In genomic region chr8:107483250-107483649, GRCm38 (mm10) we compare ENCODE assay signal across 13 mouse cellular contexts. TPM values are rescaled to one million over a fixed set of nuclear protein-coding genes. Genes with fewer than 3 reads are reported as not detected.
A peak's percentile ranks its signal among the peaks of the same experiment; 100 is the strongest.
DNase-seq lines count a peak whose midpoint lies in the region; ATAC-seq and TF ChIP-seq lines count a peak whose summit lies in the region.
"Had no signal": no experiment of that assay in that cellular context is flagged by ENCODE, and none has a peak within 500 bp of the region (broad histone marks: within the 10 kb centered on the region; RNA-seq: fewer than 3 reads in every experiment).

No protein-coding gene starts in this region.

- H3K27ac ChIP-seq in forebrain, embryonic 14.5 days (ENCODE audit: low read depth, low read length), result no peak overlapping the region
- H3K27ac ChIP-seq in forebrain, embryonic 10.5 days, result no peak overlapping the region
- no peak overlapping the region for H3K27ac ChIP-seq in kidney, adult 2 months (ENCODE audit: insufficient read depth, low read depth, low read length)
- H3K27ac ChIP-seq: liver, embryonic 15.5 days; midbrain, embryonic 10.5 days had no signal

- ATAC-seq in forebrain, embryonic 14.5 days, result peak; percentile 77
- no peak for ATAC-seq in erythroblast, adult 5-6 weeks (replicated peaks; ENCODE audit: low FRiP score, poor library complexity, severe bottlenecking)
- ATAC-seq: intestine, embryonic 16.5 days had no signal

- TF ChIP-seq POLR2A in kidney, adult 2 months (IDR thresholded peaks at IDR 0.05; ENCODE audit: low read depth, low read length), result no peak

- no peaks in the 10 kb centered on the region for H3K27me3 ChIP-seq in forebrain, embryonic 14.5 days (replicated peaks; ENCODE audit: control insufficient read depth, insufficient read depth, low read length)
- no peaks in the 10 kb centered on the region for H3K27me3 ChIP-seq in forebrain, embryonic 10.5 days (ENCODE audit: poor library complexity, severe bottlenecking)
- H3K27me3 ChIP-seq in kidney, adult 2 months (replicated peaks; ENCODE audit: control insufficient read depth, insufficient read depth, low read length), result no peaks in the 10 kb centered on the region
- H3K27me3 ChIP-seq: liver, embryonic 15.5 days had no signal

- H3K9ac ChIP-seq in forebrain, embryonic 14.5 days (ENCODE audit: low read length), result no peak overlapping the region
- H3K9ac ChIP-seq: liver, embryonic 15.5 days had no signal

- no peak for TF ChIP-seq CTCF in kidney, adult 2 months (conservative IDR thresholded peaks at IDR 0.05; ENCODE audit: insufficient read depth, insufficient read length, low read depth, low read length)

- 64% methylated on average over 8 of the region's 8 CpGs for WGBS in forebrain, embryonic 14.5 days
- 93% methylated on average over 8 of the region's 8 CpGs for WGBS in forebrain, embryonic 10.5 days
- WGBS in kidney, adult 2 months, result 82% methylated on average over 8 of the region's 8 CpGs

- H3K4me2 ChIP-seq in forebrain, embryonic 14.5 days (ENCODE audit: low read length), result no peak overlapping the region
- H3K4me2 ChIP-seq: liver, embryonic 15.5 days had no signal

- peak; percentile 68 for DNase-seq in forebrain, embryonic 14.5 days (ENCODE audit: low spot score)
- no peak for DNase-seq in forebrain, embryonic 10.5 days (ENCODE audit: extremely low spot score, low spot score)
- DNase-seq in right cerebral cortex, adult 18-20 months, result peak; percentile 31
- DNase-seq in right cerebral cortex, postnatal 25 days, result no peak
- peak; percentile 73 to 83 for DNase-seq in layer of hippocampus, adult 18-20 months (ENCODE audit: low spot score in 2 of 2)
- DNase-seq in frontal cortex, postnatal 36 days (ENCODE audit: low spot score in 2 of 2), result no peak
- DNase-seq in kidney, adult 2 months, result no peak
- DNase-seq: B cell, adult 2 months; gastrocnemius, postnatal 25 days had no signal

- H3K4me3 ChIP-seq in forebrain, embryonic 14.5 days (ENCODE audit: low read depth, low read length), result no peak overlapping the region
- H3K4me3 ChIP-seq in forebrain, embryonic 10.5 days, result no peak overlapping the region
- no peak overlapping the region for H3K4me3 ChIP-seq in kidney, adult 2 months (ENCODE audit: insufficient read depth, low read depth, low read length)
- H3K4me3 ChIP-seq: liver, embryonic 15.5 days; midbrain, embryonic 10.5 days had no signal

- H3K9me3 ChIP-seq in forebrain, embryonic 14.5 days (replicated peaks; ENCODE audit: control insufficient read depth, low read length), result no peaks in the 10 kb centered on the region
- no peaks in the 10 kb centered on the region for H3K9me3 ChIP-seq in forebrain, embryonic 10.5 days
- H3K9me3 ChIP-seq: liver, embryonic 15.5 days; midbrain, embryonic 10.5 days had no signal

- peaks cover 17% of the 10 kb centered on the region; the same call in 1 of the 2 replicates for H3K36me3 ChIP-seq in forebrain, embryonic 14.5 days (ENCODE audit: control insufficient read depth, insufficient read depth, low read length)
- peaks cover 52% of the 10 kb centered on the region for H3K36me3 ChIP-seq in forebrain, embryonic 10.5 days (replicated peaks)
- H3K36me3 ChIP-seq in kidney, adult 2 months (ENCODE audit: control insufficient read depth, insufficient read depth, low read length), result no peaks in the 10 kb centered on the region; the same call in 1 of the 2 replicates

- H3K4me1 ChIP-seq in forebrain, embryonic 14.5 days (ENCODE audit: control insufficient read depth, insufficient read depth, low read length), result no peaks in the 10 kb centered on the region
- no peaks in the 10 kb centered on the region for H3K4me1 ChIP-seq in forebrain, embryonic 10.5 days
- H3K4me1 ChIP-seq in kidney, adult 2 months (ENCODE audit: control insufficient read depth, insufficient read depth, low read length), result no peaks in the 10 kb centered on the region
- H3K4me1 ChIP-seq: liver, embryonic 15.5 days; midbrain, embryonic 10.5 days had no signal

RNA-seq across cellular contexts. Expression of gene Wwp2, which starts 47.1 kb away (rescaled TPM):
- 38.8 and 40.4 TPM in 2 replicates for polyA plus RNA-seq in forebrain, embryonic 14.5 days (2014; fragmentation: Nextera tagmentation; extraction: Ambion mirVana)
- 56.8 and 57.9 TPM in 2 replicates for polyA plus RNA-seq in forebrain, embryonic 10.5 days (2016; fragmentation: Nextera tagmentation; extraction: Ambion mirVana)
- total RNA-seq in layer of hippocampus, adult 18-20 months (2021), result 10 to 100 TPM; 34.2 to 35.5 TPM
- 44.0 and 46.3 TPM in 2 replicates for polyA plus RNA-seq in kidney, adult 2 months (2012; rRNA removed)
- 114 and 130 TPM in 2 replicates for total RNA-seq in erythroblast, adult 5-6 weeks (2015; ENCODE audit: low replicate concordance)
- 192 and 196 TPM in 2 replicates for total RNA-seq in erythroblast, adult 5-6 weeks (2017; ENCODE audit: low replicate concordance)

RNA-seq across cellular contexts. Expression of gene Nob1, which starts 58.4 kb away (rescaled TPM):
- 43.4 and 57.2 TPM in 2 replicates for polyA plus RNA-seq in forebrain, embryonic 14.5 days (2014; fragmentation: Nextera tagmentation; extraction: Ambion mirVana)
- polyA plus RNA-seq in forebrain, embryonic 10.5 days (2016; fragmentation: Nextera tagmentation; extraction: Ambion mirVana), result 99.5 TPM in 2 replicates
- 10 to 100 TPM; 40.7 to 44.1 TPM for total RNA-seq in layer of hippocampus, adult 18-20 months (2021)
- polyA plus RNA-seq in kidney, adult 2 months (2012; rRNA removed), result 23.1 and 25.6 TPM in 2 replicates
- 6.5 and 8.2 TPM in 2 replicates for total RNA-seq in erythroblast, adult 5-6 weeks (2015; ENCODE audit: low replicate concordance)
- 2.0 and 6.4 TPM in 2 replicates for total RNA-seq in erythroblast, adult 5-6 weeks (2017; ENCODE audit: low replicate concordance)

Comparison
In these comparisons a context has a peak if more than half of its experiments do, and no peak if none do; other contexts are left out.
1. DNase-seq: peak in forebrain, embryonic 14.5 days (single experiment), right cerebral cortex, adult 18-20 months (single experiment) and layer of hippocampus, adult 18-20 months (2 of 2); none in forebrain, embryonic 10.5 days (single experiment), right cerebral cortex, postnatal 25 days (single experiment), frontal cortex, postnatal 36 days (0 of 2) and kidney, adult 2 months (single experiment).